Mouse (Mus musculus) lung, adult 2 months (tissue): ENCODE results near the gene Tjp1.

ENCODE experiments used
- CTCF ChIP-seq: fragments of 200-500 bp; IDR thresholded peaks from 2 replicates; pipeline ENCODE4 v1.5.1; 2011; ENCODE audit warnings: mild to moderate bottlenecking, low read length, control low read depth; ENCODE audit not compliant: insufficient read depth
- POLR2A ChIP-seq: fragments of 200-500 bp; IDR thresholded peaks from 2 replicates; pipeline ENCODE4 v1.6.1; 2011; ENCODE audit warnings: low read depth, mild to moderate bottlenecking, control low read depth, low read length, borderline replicate concordance; ENCODE audit errors: extremely low read depth

DNA sequence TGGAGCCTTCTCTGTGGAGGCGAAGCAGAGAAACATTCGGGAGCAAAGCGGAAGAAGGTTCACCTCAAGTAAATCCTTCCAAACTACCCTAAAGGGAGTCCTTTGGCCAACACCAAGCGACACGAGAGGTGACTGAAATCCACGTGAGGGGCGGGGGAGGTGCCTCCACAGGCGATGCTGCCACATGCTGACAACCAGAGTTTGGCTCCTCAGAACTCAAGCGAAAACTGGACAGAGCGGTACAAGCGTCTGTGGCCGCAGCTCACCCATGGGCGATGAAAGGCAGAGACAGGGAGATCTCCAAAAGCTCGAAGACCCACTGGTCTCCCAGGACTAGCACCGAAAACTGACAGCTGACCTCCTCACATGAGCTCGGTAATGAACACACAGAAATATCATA lies 244.7 kb downstream of the Tjp1 start:
- no peak for TF ChIP-seq CTCF
- TF ChIP-seq POLR2A, result no peak
